Mouse (Mus musculus): ENCODE results near the gene Mlxipl.

Mlxipl gene

DNA sequence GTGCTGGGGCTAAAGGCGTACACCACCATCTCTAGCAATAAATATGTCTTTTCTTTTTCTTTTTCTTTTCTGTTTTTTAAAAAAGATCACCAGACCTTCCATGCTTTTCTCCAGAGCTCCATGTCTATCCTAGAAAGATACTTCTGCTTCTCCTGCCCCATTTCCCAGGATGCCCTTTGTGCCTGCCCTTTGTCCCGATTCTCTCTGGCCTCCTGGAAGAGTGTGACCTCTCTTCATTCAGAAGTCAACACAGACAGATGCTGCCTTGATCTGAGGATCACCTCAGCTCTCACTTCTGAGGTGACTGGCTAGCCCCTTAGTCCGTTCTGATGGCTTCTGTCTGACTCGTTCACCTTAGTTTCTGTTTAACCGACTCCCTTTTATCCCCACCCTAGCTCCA lies 9.2 kb upstream of the Mlxipl start:
- no peak for DNase-seq

DNA sequence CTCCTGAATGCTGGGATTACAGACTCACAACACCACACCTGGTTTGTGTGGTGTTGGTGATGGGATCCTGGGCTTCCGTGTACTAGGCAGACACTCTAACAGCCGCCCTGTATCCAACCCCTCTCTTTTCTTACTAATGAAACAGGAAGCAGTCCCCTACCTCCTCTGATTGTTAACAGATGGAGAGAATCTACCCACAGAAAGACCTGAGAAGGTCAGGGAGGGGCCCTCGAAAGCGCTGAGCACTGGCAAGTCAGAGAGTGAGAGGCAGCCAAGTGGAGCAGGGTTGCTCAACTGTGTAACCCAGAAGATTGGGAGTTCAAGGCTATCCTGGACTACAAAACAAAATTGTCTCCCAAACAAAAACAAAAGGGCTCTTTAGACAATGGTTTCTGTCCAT lies 2.8 kb upstream of the Mlxipl start:
- no peak for DNase-seq

DNA sequence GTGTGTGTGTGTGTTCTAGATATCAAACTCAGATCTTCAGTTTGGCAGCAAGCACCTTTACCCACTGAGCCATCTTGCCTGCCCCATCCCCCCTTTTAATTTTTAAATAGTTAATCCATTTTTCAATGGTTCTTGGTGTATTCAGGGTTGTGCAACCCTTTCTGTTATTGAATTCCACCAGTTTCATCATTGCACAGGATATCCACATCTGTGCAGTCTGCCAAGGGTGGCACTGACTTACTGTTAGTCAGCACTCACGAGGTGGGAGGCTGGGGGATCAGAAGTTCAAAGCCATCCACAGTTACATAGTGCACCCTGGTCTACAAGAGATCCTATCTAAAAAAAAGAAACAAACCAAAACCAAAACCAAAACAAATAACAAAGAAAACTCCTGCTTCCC lies 11.3 kb downstream of the Mlxipl start:
- no peak for DNase-seq

DNA sequence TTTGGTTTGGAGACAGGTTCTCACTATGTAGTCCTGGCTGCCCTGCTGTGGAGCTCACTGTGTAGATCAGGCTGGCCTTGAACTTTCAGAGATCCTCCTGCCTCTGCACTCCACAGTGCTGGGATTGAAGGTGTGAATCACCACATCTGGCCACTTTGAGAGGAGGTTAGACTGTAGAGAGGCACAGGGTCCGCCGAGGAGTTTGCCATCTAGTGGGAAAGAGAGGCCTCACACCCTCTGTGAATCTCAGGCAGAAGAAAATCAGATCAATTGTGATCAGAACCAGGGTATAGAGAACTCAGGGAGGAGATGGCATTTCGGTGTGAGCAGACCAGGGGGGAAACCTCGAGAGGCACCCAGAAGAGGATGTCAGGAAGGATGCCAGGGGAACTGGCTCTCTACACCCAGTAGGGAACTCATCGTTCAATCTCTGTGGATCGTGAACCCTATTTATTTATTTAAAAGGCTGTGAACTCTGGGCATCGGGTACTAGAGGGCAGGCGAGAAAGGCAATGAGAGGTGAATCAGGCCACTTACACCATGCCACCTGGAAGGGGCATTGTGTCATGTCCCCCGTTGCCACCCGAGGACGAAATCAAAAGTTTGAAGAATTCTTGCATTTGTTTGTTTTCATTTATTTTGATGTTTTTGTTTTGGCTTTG lies 14.4 kb downstream of the Mlxipl start:
- DNase-seq = peak; percentile 11

DNA sequence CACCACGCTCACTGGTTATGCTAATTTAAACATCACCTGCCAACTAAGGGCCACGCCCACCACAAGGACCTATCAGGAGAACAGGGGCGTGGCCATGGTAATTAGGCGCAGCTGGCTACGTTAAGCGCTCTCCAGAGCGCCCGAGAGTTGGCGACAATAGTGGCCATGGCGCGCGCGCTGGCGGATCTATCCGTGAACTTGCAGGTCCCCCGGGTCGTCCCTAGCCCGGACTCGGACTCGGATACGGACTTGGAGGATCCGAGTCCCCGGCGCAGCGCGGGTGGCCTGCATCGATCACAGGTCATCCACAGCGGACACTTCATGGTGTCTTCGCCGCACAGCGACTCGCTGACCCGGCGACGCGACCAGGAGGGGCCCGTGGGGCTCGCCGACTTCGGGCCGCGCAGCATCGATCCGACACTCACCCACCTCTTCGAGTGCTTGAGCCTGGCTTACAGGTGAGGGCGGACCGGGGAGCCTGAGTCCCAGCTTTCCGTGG lies 17.1 kb downstream of the Mlxipl start:
- DNase-seq = peak; percentile 79

DNA sequence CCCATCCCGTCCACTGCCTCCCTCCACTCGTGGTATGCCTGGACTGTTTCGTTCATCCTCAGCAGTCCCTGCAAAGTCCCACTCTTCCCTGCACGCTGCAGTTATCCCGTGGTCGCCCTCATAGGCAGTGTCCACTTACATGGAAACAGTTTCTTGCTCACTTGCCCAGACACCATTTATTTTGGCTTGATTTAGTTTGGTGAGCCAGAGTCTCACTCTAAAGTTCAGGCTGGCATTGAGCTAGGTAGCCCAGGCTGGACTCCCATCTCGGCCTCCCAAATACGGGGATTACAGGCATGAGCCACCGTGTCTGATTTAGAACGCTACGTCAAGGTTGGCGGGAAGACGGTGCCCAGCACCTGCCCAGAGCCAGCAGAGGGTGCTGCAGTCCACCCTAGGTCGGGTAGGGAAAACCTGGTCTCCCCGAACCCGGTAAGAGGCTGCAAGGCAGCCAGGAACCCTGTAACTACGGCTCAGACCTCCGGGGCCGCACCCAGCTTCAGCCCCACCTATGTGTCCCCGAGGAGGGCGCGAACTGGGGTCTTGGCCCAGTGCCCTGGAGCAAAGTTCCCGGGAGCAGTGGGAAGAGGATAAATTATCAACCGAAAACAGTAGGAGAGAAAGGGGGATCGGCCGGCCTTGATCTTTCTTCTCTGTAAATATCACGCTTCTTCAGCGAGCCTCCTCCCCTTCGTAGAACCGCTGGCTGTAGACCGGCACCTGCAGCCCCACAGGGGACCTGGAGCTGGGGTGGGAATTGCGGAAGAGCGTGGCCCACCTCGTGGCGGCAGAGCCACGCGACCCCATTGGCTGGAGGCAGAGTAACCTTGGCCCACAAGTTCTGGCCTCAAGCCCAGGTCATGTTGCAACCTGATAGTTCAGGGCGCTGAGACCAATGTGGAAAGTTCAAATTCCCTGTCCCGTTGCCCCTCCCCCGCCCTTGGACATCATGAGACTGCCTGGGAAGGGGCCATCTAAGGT lies 18.1 kb downstream of the Mlxipl start:
- peak; percentile 64 for DNase-seq

DNA sequence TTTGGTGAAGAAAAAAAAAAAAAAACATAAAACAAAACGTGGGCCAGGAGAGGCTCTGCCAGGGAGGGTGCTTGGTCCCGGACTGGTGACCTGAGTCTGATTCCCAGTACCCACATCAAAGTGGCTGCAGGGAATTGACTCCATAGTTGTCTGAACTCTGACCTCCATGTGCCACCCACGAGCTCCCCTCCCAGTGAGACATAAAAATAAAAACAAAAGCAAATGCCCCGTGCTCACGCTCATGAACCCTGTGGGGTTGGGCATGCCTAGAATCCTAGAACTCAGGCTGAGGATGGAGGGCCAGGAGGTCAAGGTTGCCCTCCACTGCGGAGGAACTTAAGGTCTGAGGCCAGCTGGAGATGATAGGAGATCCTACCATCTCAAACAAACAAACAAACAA lies 19.3 kb downstream of the Mlxipl start:
- no peak for DNase-seq

DNA sequence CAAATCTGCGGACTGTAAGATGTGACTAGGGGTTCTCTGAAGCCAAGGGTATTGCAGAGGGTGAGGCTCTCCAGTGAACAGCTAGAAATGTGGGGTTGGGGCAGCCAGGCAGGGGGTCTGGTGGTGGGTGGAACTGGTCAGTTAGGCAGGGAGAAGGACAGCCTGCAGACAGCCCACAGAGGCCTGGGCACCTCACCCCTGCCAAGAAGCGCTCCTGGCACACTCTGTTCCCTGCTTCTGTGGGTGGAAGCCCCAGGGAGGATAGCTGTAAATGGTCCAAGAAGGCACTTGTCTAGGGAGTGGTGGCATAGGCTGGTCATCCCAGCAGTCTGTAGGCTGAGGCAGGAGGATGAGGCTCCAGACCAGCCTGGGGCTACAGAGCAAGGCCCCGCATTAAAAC lies 19.7 kb downstream of the Mlxipl start:
- DNase-seq = no peak

DNA sequence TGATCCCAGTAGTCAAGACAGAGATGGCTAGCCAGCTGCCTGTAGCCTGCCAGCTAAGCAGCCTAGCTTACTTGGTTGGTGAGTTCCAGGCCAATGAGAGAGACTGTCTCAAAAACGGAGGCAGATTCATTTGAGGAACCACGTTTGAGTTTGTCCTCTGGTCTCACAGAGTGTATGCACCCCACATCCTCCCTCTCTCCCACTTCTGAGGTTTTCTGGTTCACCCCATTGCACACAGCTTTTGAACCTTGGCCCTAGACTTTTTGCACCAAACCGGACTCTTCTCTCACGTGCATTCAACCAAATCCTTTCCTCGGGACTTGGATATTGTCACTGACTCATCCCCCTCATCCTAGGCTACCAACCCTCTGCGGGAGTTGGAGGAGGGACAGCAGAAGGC lies 20.3 kb downstream of the Mlxipl start:
- no peak for DNase-seq

DNA sequence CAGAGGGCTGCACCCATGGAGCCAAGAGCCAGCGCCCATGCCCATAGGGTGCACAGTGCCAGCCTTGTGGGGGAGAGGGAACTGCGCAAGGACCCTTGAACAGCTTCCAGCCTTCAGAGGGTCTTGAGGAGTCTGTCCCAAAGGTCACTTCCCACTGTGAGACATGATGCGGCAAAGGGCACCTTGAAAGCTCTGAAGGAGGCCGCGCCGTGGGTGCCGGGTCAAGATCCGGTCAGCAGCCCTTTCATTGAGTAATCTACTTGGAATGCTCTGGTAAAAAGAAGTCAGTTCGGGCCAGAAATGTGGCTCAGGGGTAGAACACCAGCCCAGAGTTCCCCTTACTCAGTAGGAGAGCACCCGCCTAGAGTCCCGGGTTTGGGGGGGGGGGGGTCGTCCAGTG lies 24.1 kb downstream of the Mlxipl start:
- DNase-seq = no peak

DNA sequence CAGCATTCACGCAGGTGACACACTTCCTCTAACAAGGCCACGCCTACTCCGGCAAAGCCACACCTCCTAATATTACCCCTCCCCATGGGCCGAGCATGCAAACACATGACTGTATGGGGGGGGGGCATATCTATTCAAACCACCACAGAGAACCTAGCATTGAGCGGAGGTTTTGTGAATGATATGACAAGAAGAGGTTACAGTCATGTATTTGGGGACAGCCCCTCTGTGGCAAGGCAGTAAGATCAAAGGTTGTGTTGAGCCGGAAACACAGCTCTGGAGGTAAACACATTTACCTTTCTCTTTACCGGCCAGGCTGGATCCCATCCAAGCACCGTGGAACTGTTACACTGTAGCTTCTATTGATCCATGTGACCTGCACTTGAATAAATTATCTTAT lies 25.6 kb downstream of the Mlxipl start:
- DNase-seq = no peak

DNA sequence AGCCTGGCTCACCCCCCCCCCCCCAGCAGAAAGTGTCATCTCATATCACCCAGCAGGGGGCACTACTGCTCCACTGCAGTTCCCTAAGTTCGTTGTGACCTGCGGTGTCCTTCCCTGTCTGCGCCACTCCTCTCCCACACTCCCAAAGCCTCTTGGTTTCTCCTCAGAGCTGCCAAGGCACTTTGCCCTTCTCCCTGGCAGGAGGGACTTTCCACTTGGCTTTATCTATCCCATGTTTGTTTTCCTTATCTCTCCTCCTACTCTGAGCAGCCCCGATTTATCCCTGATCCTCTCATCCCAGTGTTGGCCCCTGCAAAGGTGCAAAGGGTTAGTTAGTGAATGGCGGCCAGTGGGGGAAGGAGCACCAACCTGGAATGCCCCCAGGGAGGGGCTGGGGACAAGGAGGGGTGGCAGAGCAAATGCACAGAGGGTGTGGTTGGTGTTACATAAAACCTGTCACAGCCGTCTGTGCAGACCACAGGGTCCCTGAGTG lies 28.9 kb downstream of the Mlxipl start:
- peak; percentile 78 for DNase-seq

DNA sequence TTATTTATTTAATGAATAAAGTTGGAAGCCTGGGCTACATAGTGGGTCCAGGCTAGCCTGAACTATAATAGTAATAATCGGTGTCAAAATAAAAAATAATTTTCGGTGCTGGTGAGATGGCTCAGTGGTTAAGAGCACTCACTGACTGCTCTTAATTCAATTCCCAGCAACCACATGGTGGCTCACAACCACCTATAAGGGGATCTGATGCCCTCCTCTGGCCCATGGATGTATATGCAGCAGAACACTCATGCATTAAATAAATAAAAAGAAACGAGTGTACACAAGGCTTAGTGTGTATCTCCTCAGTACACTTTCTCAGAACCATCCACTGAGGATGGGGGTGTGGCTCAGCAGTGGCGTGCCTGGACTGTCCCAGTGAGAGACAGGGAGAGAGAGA lies 31.1 kb downstream of the Mlxipl start:
- no peak for DNase-seq

DNA sequence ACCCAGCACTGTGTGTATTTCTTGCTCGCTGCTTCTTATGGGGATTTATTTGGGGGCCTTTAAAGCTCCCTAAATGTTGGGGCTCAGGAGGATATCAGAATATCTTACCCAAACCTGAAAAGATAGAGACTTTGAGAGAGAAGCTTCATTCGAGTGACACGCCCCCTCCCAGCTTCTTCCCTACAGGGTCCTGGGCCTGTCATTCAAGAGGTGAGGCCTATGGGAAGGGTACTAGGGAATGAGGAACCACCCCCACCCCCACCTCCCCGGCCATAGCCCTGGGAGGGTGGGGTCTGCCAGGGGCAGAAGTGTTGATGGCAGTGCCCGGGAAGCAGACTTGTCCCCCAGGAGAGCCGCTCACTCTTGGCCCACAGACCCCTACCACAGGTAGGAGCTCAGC lies 36.4 kb downstream of the Mlxipl start:
- DNase-seq = no peak

DNA sequence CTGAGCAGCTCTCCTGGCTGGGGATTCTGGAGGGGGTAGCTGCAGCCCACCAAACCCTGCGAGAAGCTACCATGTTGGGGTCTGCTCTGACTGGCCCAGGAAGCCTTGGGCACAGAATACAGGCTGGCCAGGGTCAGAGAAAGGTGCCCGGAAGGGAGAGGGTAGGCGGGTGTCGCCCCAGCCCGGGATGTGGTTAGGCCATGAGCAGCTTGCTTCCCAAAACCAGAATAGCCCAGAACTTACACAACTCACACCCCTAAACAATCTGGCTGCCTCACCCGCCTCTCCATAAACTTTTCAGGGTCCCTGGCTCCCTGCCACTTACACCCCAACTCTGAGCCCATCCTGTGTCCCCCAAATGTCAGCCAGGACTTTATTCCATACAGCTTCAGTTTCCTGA lies 38.0 kb downstream of the Mlxipl start:
- DNase-seq = no peak

DNA sequence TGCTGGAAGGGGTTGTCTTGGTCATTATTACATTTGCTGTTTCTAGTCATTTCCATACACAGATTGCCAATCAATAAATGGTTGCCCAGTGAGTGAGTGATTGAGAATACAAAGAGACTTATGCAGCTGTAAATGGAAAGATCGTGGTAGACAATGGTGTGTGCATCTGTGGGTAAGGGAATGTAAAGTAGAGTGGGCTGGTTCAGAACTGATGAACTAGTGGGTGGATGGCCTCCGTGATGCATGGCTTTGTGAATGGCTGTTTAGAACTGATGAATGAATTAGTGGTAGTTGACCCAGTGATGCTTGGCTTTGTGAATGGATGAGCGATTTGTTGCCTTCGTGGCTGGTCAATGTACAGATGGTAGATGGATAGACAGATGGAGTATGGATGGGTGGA lies 40.1 kb downstream of the Mlxipl start:
- DNase-seq = no peak

DNA sequence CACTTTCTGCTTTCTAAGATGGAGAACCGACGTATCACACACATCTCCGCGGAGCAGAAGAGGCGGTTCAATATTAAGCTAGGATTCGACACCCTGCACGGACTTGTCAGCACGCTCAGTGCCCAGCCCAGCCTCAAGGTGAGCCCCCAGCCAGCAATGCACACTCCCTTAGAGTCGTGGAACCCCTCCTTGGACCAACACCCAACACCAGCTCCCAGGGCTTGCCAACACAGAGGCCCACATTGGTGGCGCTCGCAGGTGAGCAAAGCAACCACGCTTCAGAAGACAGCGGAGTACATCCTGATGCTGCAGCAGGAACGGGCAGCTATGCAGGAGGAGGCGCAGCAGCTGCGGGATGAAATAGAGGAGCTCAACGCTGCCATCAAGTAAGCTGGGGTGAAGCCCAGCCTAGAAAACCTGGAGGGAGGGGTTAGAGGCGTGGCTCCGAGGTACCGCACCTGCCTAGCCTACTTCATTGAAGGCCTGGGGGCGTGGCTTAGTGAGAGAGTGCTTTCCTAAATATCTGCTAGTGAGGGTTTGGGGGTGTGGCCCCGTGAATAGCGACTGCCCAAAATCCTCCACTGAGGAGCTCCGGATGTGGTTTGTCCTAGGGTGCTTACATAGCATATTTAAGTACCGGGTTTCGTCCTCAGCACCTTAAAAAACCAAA lies 44.2 kb downstream of the Mlxipl start:
- peak; percentile 71 for DNase-seq

DNA sequence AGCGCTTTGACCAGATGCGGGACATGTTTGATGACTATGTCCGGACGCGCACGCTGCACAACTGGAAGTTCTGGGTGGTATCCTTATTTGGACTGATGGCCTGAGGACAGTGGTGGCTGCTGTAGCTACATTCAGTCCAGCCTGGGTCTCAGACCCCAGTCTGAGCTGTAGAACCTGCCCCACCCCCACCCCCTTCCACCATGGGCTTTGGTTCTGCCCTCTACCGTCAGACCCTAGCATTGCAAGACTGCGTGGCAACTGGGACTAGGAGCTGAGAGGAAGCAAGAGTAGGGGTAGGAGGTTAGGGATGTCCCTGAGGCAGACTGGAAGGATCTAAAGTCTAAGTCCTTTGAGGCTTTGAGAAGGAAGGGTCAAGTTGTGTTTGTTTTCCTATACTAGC lies 44.8 kb downstream of the Mlxipl start:
- peak; percentile 49 for DNase-seq

DNA sequence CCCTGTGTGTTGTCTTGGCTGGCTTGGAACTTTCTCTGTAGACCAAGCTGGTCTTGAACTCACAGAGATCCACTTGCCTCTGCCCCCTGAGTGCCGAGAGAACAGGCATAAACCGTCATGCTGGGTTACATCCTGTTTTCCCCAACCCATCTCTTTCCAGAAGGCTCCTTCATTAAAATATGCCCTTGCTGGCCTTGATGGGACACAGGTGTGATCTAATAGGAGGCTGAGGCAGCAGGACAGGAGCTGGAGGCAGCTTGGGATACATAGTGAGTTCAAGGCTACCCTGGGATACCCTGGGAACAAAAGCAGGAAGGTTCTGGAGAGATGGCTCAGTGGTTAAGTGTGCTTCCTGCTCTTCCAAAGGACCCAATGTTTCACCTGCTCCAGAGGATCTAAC lies 50.2 kb downstream of the Mlxipl start:
- no peak for DNase-seq

DNA sequence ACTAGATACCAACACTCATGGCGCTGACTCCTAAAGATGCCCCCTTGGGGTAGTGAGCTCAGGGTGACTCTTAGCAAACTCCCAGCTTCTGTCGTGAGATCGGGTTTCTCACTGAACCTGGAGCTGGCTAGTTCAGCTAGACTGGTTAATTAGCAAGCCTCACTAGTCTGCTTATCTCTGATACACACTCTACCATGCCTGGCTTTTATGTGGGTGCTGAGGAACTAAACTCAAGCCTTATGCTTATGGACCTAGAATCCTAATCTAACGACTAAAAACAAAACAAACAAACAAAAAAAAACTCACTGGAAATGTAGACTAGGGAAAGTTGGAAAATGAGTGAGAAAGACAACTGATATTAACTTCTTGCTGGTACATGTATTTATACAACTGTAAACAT lies 54.8 kb downstream of the Mlxipl start:
- DNase-seq = no peak

DNA sequence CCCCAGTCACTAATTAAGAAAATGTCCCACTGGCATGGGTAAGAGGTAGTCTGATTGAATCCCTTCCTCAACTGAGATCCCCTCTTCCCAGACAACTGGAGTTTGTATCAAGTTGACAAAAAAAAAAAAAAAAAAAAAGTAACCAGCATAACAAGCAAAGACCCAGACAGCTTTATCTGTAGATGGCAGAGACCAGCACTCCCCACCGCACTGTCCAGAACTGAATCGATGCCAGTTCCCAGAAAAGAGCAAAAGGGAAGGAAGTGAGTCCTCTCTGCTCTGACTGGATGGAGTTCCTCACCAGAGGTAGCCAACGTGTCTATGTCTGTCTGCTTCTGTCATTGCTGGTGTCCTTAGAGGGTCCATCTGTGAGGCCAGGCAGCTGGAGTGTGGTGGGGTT lies 55.8 kb downstream of the Mlxipl start:
- no peak for DNase-seq

DNA sequence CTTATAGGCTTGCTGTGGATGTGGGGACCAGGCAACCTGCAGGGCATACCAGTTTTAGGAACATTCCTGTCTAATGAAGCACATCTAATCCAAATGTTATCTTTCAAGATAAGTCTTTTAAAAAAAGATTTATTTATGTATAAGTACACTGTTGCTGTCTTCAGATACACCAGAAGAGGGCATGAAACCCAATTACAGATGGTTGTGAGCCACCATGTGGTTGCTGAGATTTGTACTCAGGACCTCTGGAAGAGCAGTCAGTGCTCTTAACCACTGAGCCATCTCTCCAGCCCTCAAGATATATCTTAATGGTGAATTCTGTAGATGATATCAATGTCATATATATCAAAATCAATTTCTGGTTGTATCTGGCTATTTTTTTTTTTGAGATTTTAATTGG lies 56.3 kb downstream of the Mlxipl start:
- DNase-seq = no peak

DNA sequence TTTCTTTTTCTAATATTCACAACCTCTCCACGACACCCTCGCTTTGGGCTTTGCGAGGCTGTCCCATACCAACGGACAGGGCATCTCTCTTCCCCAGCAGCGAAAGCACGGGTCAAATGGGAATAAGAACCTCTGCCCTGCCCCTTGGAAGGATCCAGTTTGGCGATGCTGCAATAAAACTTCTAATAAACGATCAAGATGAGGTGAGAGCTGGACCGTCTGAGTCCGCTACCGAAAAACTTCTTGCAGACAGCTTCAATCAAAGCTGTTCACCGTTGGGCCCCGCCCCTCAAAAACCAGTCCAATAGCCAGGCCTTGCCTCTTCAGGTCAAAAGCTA lies 59.0 kb downstream of the Mlxipl start:
- DNase-seq = no peak
